Mouse (Mus musculus): ENCODE results near the gene Tarbp1.

DNA sequence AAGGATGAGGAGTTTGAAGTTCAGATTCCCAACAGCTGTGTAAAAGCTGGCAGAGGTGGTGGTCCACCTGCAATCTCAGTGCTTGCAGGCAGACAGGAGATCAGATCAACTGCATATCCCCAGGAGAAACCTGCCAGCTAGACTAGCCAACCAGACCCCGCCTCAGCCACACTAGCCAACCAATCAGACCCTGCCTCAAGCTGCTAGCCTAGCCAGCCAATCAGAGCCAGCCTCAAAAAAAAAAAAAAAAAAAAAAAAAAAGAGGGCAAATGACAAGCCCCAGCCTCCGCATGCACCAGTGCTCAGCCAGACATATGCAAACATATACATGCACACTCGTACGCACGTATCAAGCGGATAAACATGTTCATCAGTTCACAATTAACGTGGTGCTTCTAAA is 19.5 kb downstream of the Tarbp1 start:
- TF ChIP-seq GATA1 (IDR thresholded peaks at IDR 0.05; ENCODE audit: borderline replicate concordance, low read length) (no peak), FLI1 (IDR thresholded peaks at IDR 0.05; ENCODE audit: low read length) (no peak)
